Mouse (Mus musculus) kidney, postnatal 4 days (tissue): ENCODE measurements around the gene Cyp3a25.
"Not testable (repeated sequence)": the region's sequence is repeated elsewhere in the genome, so short reads cannot be mapped to it uniquely, and the experiment has no call there.

ENCODE experiments used
- DNase-seq, 2 experiments: peaks; one replicate each; pipeline ENCODE4 v3.0.0; 2021; ENCODE audit warnings: mixed read lengths in 2 of 2

Cyp3a25 gene

DNA sequence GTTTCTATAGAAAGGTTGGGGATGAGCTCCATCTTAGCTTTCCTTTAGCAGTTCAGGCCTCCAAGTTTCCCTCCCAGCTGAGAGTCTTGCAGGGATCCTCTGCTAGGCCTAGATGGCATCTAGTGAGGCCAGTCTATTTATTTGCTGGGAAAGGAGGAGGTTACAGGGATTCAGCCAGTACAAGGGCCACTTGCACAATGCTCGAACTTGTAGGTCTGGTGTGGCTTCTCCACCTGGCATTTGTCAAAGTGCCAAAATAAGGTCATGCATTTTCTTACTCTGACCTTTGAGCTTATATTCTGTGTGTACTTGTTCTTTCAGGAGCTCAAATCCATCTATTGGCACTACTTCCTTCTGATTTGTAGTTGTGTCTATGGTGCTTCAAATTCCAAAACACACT lies at the start of gene Cyp3a25:
TSS of gene Cyp3a25 (minus strand) at position 110 of the 400 bp plus-strand sequence.
- not testable (repeated sequence) for DNase-seq

DNA sequence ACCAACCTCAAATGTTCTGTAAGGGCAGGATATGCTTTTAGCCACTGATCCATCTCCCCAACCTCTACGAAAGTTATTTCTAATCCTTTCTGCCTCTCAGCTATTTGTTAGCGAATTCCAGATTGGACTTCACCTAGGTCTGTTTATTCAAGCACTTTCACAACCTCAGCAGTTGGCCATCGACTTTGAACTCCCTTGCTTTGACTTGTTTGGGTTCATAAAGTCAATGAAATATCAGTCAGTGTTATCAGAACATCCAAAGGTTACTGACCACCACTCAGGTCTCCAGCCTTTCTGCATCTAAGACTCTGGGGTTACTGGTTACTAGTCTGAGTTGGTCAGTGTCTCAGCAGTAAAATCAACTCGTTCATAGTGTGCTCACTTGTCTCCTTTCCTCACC lies 11.7 kb upstream of the Cyp3a25 start:
- DNase-seq: no peak

DNA sequence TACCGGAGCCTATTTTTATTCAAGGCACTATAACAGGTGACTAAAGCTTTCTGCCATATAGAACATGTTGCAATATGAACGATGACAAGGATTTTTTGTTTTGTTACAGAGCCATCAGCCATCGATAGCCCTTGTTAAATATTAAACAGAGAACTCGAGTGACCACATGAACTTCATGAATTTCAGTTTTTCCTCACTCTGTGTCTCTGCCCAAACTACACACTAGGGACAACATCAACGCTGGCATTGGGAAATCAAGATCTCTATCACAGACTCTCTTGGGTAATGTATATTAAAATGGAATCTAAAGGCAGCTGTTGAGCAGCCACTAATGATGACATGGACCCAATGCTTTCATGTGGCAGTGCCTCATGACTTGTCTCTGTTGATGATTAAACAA lies 8.9 kb upstream of the Cyp3a25 start:
- DNase-seq: no peak

DNA sequence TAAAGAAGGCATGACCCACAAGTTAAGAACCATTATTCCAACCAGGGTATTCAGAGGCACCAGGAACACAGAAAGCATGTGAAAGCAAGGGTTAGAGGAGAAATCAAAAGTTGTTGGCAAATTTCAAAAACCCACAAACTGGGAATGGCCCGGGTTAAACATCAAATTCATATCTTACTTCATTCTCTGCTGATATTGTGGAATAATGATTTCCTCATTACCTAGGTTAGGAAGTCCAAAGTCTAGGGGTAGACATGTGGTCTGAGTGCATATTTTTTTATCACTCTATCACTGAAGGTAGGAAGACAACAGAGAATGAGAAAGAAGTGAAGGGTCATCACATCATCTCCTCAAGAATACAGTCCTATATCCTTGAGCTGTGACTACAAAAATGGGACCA lies 1.8 kb upstream of the Cyp3a25 start:
- no peak for DNase-seq

- no peak for DNase-seq
Measured at GRCm38 (mm10) chr5:145967080-145967479, 42.3 kb downstream of the Cyp3a25 start.
